Mouse (Mus musculus): Measurements from ENCODE around the gene Fcamr. TPM values are rescaled to one million over a fixed set of nuclear protein-coding genes. Genes with fewer than 3 reads are reported as not detected.

Gene Fcamr
- polyA plus RNA-seq, 1 experiment from 2014 or later, result 0.09 TPM

GRCm38 (mm10) chr1:130775234-130775633, 25.5 kb upstream of the Fcamr start:
- Histone ChIP-seq H3K27me3 (ENCODE audit: control insufficient read depth, insufficient read depth, low read length) (no peaks in the 10 kb centered on the region), H3K4me2 (no peak overlapping the region), H3K36me3 (ENCODE audit: control insufficient read depth, insufficient read depth, low read length) (no peaks in the 10 kb centered on the region), H3K9me3 (replicated peaks; ENCODE audit: control insufficient read depth, low read length) (no peaks in the 10 kb centered on the region), H3K27ac (ENCODE audit: low read depth, low read length) (no peak overlapping the region), H3K4me3 (ENCODE audit: low read depth, low read length) (no peak overlapping the region), H3K9ac (ENCODE audit: low read depth, low read length) (no peak overlapping the region), H3K4me1 (ENCODE audit: control insufficient read depth, insufficient read depth, low read length) (no peaks in the 10 kb centered on the region)
- no peak for ATAC-seq (replicated peaks; ENCODE audit: insufficient number of reproducible peaks, low FRiP score, low TSS enrichment)
- WGBS (ENCODE audit: insufficient replicate concordance), result 79% methylated on average over 2 of the region's 2 CpGs

- Histone ChIP-seq H3K9me3 (replicated peaks; ENCODE audit: control insufficient read depth, low read length) (no peaks in the 10 kb centered on the region), H3K9ac (ENCODE audit: low read depth, low read length) (no peak overlapping the region), H3K4me3 (ENCODE audit: low read depth, low read length) (no peak overlapping the region), H3K27me3 (ENCODE audit: control insufficient read depth, insufficient read depth, low read length) (no peaks in the 10 kb centered on the region), H3K27ac (ENCODE audit: low read depth, low read length) (no peak overlapping the region), H3K4me2 (no peak overlapping the region), H3K4me1 (ENCODE audit: control insufficient read depth, insufficient read depth, low read length) (no peaks in the 10 kb centered on the region), H3K36me3 (ENCODE audit: control insufficient read depth, insufficient read depth, low read length) (no peaks in the 10 kb centered on the region)
- WGBS (ENCODE audit: insufficient replicate concordance), result 69% methylated on average over 7 of the region's 7 CpGs
- no peak for ATAC-seq (replicated peaks; ENCODE audit: insufficient number of reproducible peaks, low FRiP score, low TSS enrichment)
Observed at GRCm38 (mm10) chr1:130775691-130776331, 24.9 kb upstream of the Fcamr start.

- Histone ChIP-seq H3K9ac (ENCODE audit: low read depth, low read length) (no peak overlapping the region), H3K4me2 (no peak overlapping the region), H3K9me3 (replicated peaks; ENCODE audit: control insufficient read depth, low read length) (no peaks in the 10 kb centered on the region), H3K36me3 (ENCODE audit: control insufficient read depth, insufficient read depth, low read length) (no peaks in the 10 kb centered on the region), H3K27me3 (ENCODE audit: control insufficient read depth, insufficient read depth, low read length) (no peaks in the 10 kb centered on the region), H3K4me1 (ENCODE audit: control insufficient read depth, insufficient read depth, low read length) (no peaks in the 10 kb centered on the region), H3K4me3 (ENCODE audit: low read depth, low read length) (no peak overlapping the region), H3K27ac (ENCODE audit: low read depth, low read length) (no peak overlapping the region)
- 61% methylated on average over 1 of the region's 1 CpGs for WGBS (ENCODE audit: insufficient replicate concordance)
- no peak for ATAC-seq (replicated peaks; ENCODE audit: insufficient number of reproducible peaks, low FRiP score, low TSS enrichment)
Observed at GRCm38 (mm10) chr1:130776645-130777044, 24.1 kb upstream of the Fcamr start.

GRCm38 (mm10) chr1:130779867-130780266, 20.8 kb upstream of the Fcamr start:
- WGBS (ENCODE audit: insufficient replicate concordance), result 75% methylated on average over 3 of the region's 3 CpGs
- Histone ChIP-seq H3K4me2 (no peak overlapping the region), H3K4me1 (ENCODE audit: control insufficient read depth, insufficient read depth, low read length) (peaks cover 8% of the 10 kb centered on the region; the same call in 1 of the 2 replicates), H3K9ac (ENCODE audit: low read depth, low read length) (no peak overlapping the region), H3K27ac (ENCODE audit: low read depth, low read length) (no peak overlapping the region), H3K36me3 (ENCODE audit: control insufficient read depth, insufficient read depth, low read length) (no peaks in the 10 kb centered on the region), H3K4me3 (ENCODE audit: low read depth, low read length) (no peak overlapping the region), H3K9me3 (replicated peaks; ENCODE audit: control insufficient read depth, low read length) (no peaks in the 10 kb centered on the region), H3K27me3 (ENCODE audit: control insufficient read depth, insufficient read depth, low read length) (no peaks in the 10 kb centered on the region)
- ATAC-seq (replicated peaks; ENCODE audit: insufficient number of reproducible peaks, low FRiP score, low TSS enrichment), result no peak

- Histone ChIP-seq H3K4me3 (ENCODE audit: low read depth, low read length) (no peak overlapping the region), H3K9ac (ENCODE audit: low read depth, low read length) (no peak overlapping the region), H3K4me2 (no peak overlapping the region), H3K4me1 (ENCODE audit: control insufficient read depth, insufficient read depth, low read length) (peaks cover 8% of the 10 kb centered on the region; the same call in 1 of the 2 replicates), H3K27ac (ENCODE audit: low read depth, low read length) (no peak overlapping the region), H3K9me3 (replicated peaks; ENCODE audit: control insufficient read depth, low read length) (no peaks in the 10 kb centered on the region), H3K27me3 (ENCODE audit: control insufficient read depth, insufficient read depth, low read length) (no peaks in the 10 kb centered on the region), H3K36me3 (ENCODE audit: control insufficient read depth, insufficient read depth, low read length) (no peaks in the 10 kb centered on the region)
- no peak for ATAC-seq (replicated peaks; ENCODE audit: insufficient number of reproducible peaks, low FRiP score, low TSS enrichment)
- 20% methylated on average over 4 of the region's 4 CpGs for WGBS (ENCODE audit: insufficient replicate concordance)
Observed at GRCm38 (mm10) chr1:130784054-130784453, 16.6 kb upstream of the Fcamr start.

GRCm38 (mm10) chr1:130787001-130787400, 13.7 kb upstream of the Fcamr start:
- no peak overlapping the region for H3K4me3 ChIP-seq (ENCODE audit: low read depth, low read length)
- no peak; the same call in 1 of the 2 replicates for ATAC-seq (replicated peaks; ENCODE audit: insufficient number of reproducible peaks, low FRiP score, low TSS enrichment)
- WGBS (ENCODE audit: insufficient replicate concordance), result 31% methylated on average over 4 of the region's 4 CpGs
- peaks cover 8% of the 10 kb centered on the region; the same call in 1 of the 2 replicates for H3K4me1 ChIP-seq (ENCODE audit: control insufficient read depth, insufficient read depth, low read length)
- H3K9me3 ChIP-seq (replicated peaks; ENCODE audit: control insufficient read depth, low read length), result no peaks in the 10 kb centered on the region
- no peaks in the 10 kb centered on the region for H3K27me3 ChIP-seq (ENCODE audit: control insufficient read depth, insufficient read depth, low read length)
- H3K9ac ChIP-seq (ENCODE audit: low read depth, low read length), result no peak overlapping the region
- no peak overlapping the region for H3K27ac ChIP-seq (ENCODE audit: low read depth, low read length)
- H3K36me3 ChIP-seq (ENCODE audit: control insufficient read depth, insufficient read depth, low read length), result no peaks in the 10 kb centered on the region
- H3K4me2 ChIP-seq, result no peak overlapping the region

GRCm38 (mm10) chr1:130789512-130790451, 10.9 kb upstream of the Fcamr start:
- H3K27ac ChIP-seq (ENCODE audit: low read depth, low read length), result no peak overlapping the region
- H3K9me3 ChIP-seq (replicated peaks; ENCODE audit: control insufficient read depth, low read length), result no peaks in the 10 kb centered on the region
- no peak overlapping the region for H3K9ac ChIP-seq (ENCODE audit: low read depth, low read length)
- H3K36me3 ChIP-seq (ENCODE audit: control insufficient read depth, insufficient read depth, low read length), result no peaks in the 10 kb centered on the region
- 64% methylated on average over 3 of the region's 3 CpGs for WGBS (ENCODE audit: insufficient replicate concordance)
- H3K27me3 ChIP-seq (ENCODE audit: control insufficient read depth, insufficient read depth, low read length), result no peaks in the 10 kb centered on the region
- H3K4me1 ChIP-seq (ENCODE audit: control insufficient read depth, insufficient read depth, low read length), result no peaks in the 10 kb centered on the region
- no peak overlapping the region for H3K4me2 ChIP-seq
- no peak for ATAC-seq (replicated peaks; ENCODE audit: insufficient number of reproducible peaks, low FRiP score, low TSS enrichment)
- no peak overlapping the region for H3K4me3 ChIP-seq (ENCODE audit: low read depth, low read length)

- Histone ChIP-seq H3K4me2 (no peak overlapping the region), H3K9me3 (replicated peaks; ENCODE audit: control insufficient read depth, low read length) (no peaks in the 10 kb centered on the region), H3K4me1 (ENCODE audit: control insufficient read depth, insufficient read depth, low read length) (no peaks in the 10 kb centered on the region), H3K4me3 (ENCODE audit: low read depth, low read length) (no peak overlapping the region), H3K27ac (ENCODE audit: low read depth, low read length) (no peak overlapping the region), H3K27me3 (ENCODE audit: control insufficient read depth, insufficient read depth, low read length) (no peaks in the 10 kb centered on the region), H3K36me3 (ENCODE audit: control insufficient read depth, insufficient read depth, low read length) (no peaks in the 10 kb centered on the region), H3K9ac (ENCODE audit: low read depth, low read length) (no peak overlapping the region)
- WGBS (ENCODE audit: insufficient replicate concordance), result 73% methylated on average over 2 of the region's 2 CpGs
- no peak for ATAC-seq (replicated peaks; ENCODE audit: insufficient number of reproducible peaks, low FRiP score, low TSS enrichment)
Observed at GRCm38 (mm10) chr1:130795331-130795730, 5.4 kb upstream of the Fcamr start.

Measured in heart, embryonic 11.5 days (tissue).